ENCODE assay signal across 8 mouse cellular contexts in the genomic region with DNA sequence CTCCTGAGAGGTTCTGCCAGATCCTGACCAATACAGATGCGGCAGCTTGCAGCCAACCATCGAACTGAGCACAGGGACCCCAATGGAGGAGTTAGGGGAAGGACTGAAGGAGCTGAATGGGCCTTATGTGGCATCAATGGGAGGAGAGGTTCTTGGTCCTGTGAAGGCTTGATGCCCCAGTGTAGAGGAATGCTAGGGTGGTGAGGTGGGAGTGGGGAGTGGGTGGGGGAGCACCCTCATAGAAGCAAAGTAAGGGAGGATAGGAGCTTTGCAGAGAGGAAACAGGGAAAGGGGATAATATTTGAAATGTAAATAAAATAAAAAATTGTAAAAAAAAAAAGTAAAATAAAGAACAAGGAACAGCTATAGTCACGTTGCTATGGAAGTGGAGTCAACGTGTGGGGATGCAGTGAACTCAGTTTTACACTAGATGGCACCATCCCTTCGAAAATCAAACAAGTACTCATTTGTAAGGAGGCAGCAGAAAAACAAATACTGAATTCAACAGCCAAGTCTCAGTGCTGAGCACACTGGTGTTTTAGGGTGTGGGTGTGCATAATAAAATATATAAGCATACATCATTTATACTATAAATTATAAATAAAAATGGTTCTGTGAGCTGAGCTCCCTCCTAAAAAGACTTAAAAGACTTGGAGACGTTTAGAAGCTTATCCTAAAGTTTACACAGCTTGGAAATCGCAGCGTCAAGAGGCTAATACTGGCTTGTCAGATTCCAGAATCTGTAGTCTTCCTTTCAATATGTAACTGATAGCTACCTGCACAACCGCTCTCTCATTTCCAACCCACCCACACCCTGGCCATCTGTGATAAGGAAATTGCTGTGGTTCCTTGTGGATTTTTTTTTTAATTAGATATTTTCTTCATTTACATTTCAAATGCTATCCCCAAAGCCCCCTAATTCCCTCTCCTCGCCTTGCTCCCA. TPM values are rescaled to one million over a fixed set of nuclear protein-coding genes. Genes with fewer than 3 reads are reported as not detected.
DNase-seq lines count a peak whose midpoint lies in the region; ATAC-seq and TF ChIP-seq lines count a peak whose summit lies in the region.

No protein-coding gene starts in this region.

- no peak overlapping the region for H3K4me2 ChIP-seq in kidney, postnatal 0 days (ENCODE audit: low read length)
- no peak overlapping the region for H3K4me2 ChIP-seq in neural tube, embryonic 13.5 days

- no peak overlapping the region for H3K4me3 ChIP-seq in E14TG2a.4 (replicated peaks; ENCODE audit: low read length)
- H3K4me3 ChIP-seq in kidney, postnatal 0 days (replicated peaks; ENCODE audit: low read depth, low read length) = no peak overlapping the region
- no peak overlapping the region for H3K4me3 ChIP-seq in neural tube, embryonic 13.5 days

- H3K36me3 ChIP-seq in E14TG2a.4 (ENCODE audit: insufficient read depth, low read length) = no peaks in the 10 kb centered on the region
- no peaks in the 10 kb centered on the region for H3K36me3 ChIP-seq in kidney, postnatal 0 days (ENCODE audit: insufficient read depth, low read length)
- H3K36me3 ChIP-seq in neural tube, embryonic 13.5 days = no peaks in the 10 kb centered on the region

- no peak overlapping the region for H3K27ac ChIP-seq in kidney, postnatal 0 days
- H3K27ac ChIP-seq in neural tube, embryonic 13.5 days (replicated peaks) = no peak overlapping the region

- DNase-seq in A20 (ENCODE audit: low read depth, low spot score) (peak; percentile 48), liver (peak; percentile 18)
- peak; percentile 11 for DNase-seq in cerebellum, adult 9-11 months
- DNase-seq in frontal cortex, postnatal 36 days (ENCODE audit: low spot score in 2 of 2) = peak; percentile 48 to 77
- DNase-seq in kidney, postnatal 0 days (ENCODE audit: low spot score) = peak; percentile 80
- no peak for DNase-seq in testis, postnatal 14 days (ENCODE audit: low spot score)

- no peaks in the 10 kb centered on the region for H3K9me3 ChIP-seq in E14TG2a.4 (ENCODE audit: low read length)
- no peaks in the 10 kb centered on the region for H3K9me3 ChIP-seq in kidney, postnatal 0 days (replicated peaks; ENCODE audit: low read length)
- no peaks in the 10 kb centered on the region for H3K9me3 ChIP-seq in neural tube, embryonic 13.5 days

- H3K9ac ChIP-seq in kidney, postnatal 0 days (ENCODE audit: low read depth, low read length) = no peak overlapping the region
- H3K9ac ChIP-seq in neural tube, embryonic 13.5 days = no peak overlapping the region

- 47% methylated on average over 10 of the region's 10 CpGs for WGBS in kidney, postnatal 0 days
- whole genome bisulfite sequencing in neural tube, embryonic 13.5 days = 51% methylated on average over 10 of the region's 10 CpGs

- 0 out of 2 replicates have a peak, but pooled peaks cover under 1% of the 10 kb centered on the region for H3K4me1 ChIP-seq in E14TG2a.4 (replicated peaks; ENCODE audit: low read depth, low read length)
- no peaks in the 10 kb centered on the region for H3K4me1 ChIP-seq in kidney, postnatal 0 days (replicated peaks; ENCODE audit: insufficient read depth, low read length)
- no peaks in the 10 kb centered on the region for H3K4me1 ChIP-seq in neural tube, embryonic 13.5 days (replicated peaks)

- H3K27me3 ChIP-seq in E14TG2a.4 (ENCODE audit: insufficient read depth, low read length) = no peaks in the 10 kb centered on the region
- no peaks in the 10 kb centered on the region for H3K27me3 ChIP-seq in kidney, postnatal 0 days (ENCODE audit: insufficient read depth, low read length)
- no peaks in the 10 kb centered on the region for H3K27me3 ChIP-seq in neural tube, embryonic 13.5 days

- ATAC-seq in kidney, postnatal 0 days (replicated peaks; ENCODE audit: low FRiP score, low read depth) = 0 out of 2 replicates have a peak, but pooled peaks have one; percentile 40
- ATAC-seq in neural tube, embryonic 13.5 days (ENCODE audit: low read depth) = peak; percentile 77; the same call in 1 of the 2 replicates

- TF ChIP-seq CTCF in E14TG2a.4 (conservative IDR thresholded peaks at IDR 0.05; ENCODE audit: low read length) = peak; percentile 78
- TF ChIP-seq CTCF in kidney, postnatal 0 days (IDR thresholded peaks at IDR 0.05; ENCODE audit: low read depth) = peak; percentile 80

RNA-seq across cellular contexts. Expression of a gene that starts 24.2 kb away (rescaled TPM):
- polyA plus RNA-seq in kidney, postnatal 0 days (2015; fragmentation: Nextera tagmentation; extraction: Ambion mirVana) = not detected in 2 replicates
- not detected in 2 replicates for polyA plus RNA-seq in neural tube, embryonic 13.5 days (2015; fragmentation: Nextera tagmentation; extraction: Ambion mirVana)

RNA-seq across cellular contexts. Expression of a gene that starts 54.2 kb away (rescaled TPM):
- polyA plus RNA-seq in kidney, postnatal 0 days (2015; fragmentation: Nextera tagmentation; extraction: Ambion mirVana) = 118 and 125 TPM in 2 replicates
- 164 and 174 TPM in 2 replicates for polyA plus RNA-seq in neural tube, embryonic 13.5 days (2015; fragmentation: Nextera tagmentation; extraction: Ambion mirVana)
